Mouse (Mus musculus) activated CD4-positive, CD25-positive, alpha-beta regulatory T cell, adult 4 months (primary cell): ENCODE data around the gene Supt4a. TPM values are rescaled to one million over a fixed set of nuclear protein-coding genes. Genes with fewer than 3 reads are reported as not detected.
A peak's percentile ranks its signal among the peaks of the same experiment; 100 is the strongest.

Experiments used
- ATAC-seq: one replicate; pipeline ENCODE4 v1.8.0; 2017
- polyA plus RNA-seq, 2 experiments: library from polyadenylated mRNA; unstranded; fragments of 100-300 nt; shearing (Covaris generic); gene quantifications; one replicate each; pipeline ENCODE4 v1.2.1; 2017

Gene Supt4a
- polyA plus RNA-seq, 2 experiments from 2014 or later, result 373 to 410 TPM

GRCm38 (mm10) chr11:87752307-87752706 is 15.0 kb downstream of the Supt4a start:
- ATAC-seq, result no peak

DNA sequence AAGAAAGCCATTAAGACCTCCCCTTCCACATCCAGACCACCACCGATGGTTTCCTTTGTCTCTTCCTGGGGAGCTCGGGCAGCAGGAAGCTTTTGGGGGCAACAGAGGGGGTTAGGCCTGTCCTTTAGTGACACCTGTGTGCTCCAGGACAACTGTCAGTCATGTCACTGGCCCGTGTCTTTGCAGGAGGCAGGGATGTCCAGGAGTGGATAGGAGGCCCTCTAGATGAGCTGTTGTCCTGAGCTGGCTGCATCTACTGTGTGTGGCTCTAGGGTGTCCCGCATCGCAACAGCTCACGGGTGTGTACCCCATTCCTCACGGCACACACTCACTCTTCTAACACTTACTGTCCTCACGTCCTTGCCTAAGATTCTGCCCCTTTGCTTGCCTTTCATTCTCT is 15.9 kb downstream of the Supt4a start:
- no peak for ATAC-seq

DNA sequence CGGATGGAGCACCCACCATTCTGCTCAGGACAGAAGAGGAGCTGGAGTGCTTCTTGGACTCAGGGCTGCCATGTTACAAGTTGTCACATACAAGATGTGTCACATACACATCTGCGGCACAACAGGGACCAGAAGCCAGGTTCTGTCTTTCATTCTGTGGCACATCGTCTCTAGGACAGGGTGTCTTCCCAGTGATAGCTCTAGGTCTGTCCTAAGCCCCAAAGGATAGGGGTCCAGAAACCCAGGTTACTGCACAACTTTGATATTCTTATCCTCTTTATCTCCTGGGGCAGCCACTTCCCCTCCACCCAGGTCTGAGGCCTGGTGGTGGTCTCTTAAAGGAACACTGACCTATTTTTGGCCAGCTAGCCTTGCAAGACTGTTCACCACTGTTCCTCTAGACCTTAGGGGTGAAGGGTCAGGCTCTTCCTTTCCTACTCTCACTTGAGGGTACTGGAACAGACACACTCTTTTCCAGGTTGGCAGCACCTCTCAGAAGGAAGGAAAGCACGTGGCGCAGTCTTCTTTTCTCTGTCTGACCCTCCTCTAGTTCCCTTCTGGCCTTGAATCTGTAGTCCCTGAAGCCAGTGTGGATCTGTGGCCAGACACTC is 16.6 kb downstream of the Supt4a start:
- no peak for ATAC-seq

DNA sequence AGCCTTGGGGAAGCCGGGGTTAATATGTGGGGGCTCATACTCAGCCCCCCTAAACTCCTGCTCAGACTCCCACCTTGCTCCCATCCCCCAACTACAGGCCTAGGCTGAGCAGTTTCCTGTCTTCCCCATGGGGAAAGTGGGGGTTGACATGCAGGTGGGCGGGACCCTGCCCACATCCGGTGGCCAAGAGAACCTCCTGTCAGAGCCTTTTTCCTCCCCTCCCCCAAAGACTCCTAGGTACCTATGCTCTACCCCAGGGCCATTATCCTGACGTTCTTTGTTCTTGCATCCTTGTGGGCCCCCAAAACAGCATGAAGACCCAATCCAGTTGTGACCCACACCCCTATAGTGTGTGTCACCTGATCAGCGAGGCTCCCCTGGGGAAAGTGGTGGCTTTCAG is 17.3 kb downstream of the Supt4a start:
- ATAC-seq, result peak; percentile 25

DNA sequence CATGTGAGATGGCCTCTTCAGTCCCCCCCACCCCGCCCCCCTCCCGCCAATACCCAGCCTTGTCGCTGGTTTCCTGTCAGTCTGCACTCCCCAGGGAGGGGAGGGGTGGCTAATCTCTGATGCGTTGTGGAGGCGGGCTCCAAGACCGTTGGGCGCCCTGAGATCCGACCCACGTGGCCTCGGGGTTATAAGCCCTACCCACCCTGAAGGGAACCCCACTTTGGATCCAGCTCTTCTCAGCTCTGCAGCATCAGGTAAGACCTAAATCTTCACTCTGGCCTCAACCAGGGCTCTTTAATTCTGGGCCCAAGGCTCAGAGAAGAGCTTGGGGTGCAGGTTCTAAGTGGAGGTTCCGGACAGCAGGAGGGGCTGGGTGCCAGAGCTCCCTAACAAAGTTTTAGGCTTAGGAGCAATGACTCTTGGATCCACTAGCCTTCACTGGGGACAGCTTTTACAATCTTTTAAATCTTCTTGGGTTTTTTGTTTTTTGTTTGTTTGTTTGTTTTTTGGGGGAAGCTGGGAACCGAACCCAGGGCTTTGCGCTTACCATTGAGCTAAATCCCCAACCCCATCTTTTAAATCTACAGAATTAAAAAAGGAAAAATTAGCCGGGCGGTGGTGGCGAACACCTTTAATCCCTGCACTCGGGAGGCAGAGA is 18.1 kb downstream of the Supt4a start:
- ATAC-seq, result peak; percentile 55

- peak; percentile 6 for ATAC-seq
These were observed 19.0 kb downstream of the Supt4a start for GRCm38 (mm10) chr11:87756251-87756820.

GRCm38 (mm10) chr11:87757001-87757954 is 19.9 kb downstream of the Supt4a start:
- peak; percentile 10 for ATAC-seq

- no peak for ATAC-seq
These were observed 21.0 kb downstream of the Supt4a start for GRCm38 (mm10) chr11:87758161-87758911.

- ATAC-seq, result no peak
These were observed 21.7 kb downstream of the Supt4a start for GRCm38 (mm10) chr11:87758957-87759608.

DNA sequence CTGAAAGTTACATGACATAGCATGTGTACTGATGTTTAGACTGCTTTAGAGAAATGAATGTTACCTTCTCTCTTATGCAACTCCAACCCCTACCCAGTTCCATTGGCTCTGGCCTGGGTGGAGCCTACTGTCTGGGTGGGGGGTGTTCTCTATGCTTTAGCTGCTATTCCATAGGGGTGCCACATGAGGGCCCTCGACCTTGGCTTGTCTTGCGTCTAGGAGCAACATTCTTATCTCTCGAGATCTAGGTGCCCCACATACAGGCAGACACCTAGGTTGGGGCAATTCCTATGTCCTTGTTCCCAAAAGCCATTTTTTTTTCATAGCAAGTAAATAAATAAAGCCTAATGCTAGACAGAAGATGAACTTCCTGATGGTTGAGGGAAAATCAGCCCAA is 22.3 kb downstream of the Supt4a start:
- ATAC-seq, result peak; percentile 8

- ATAC-seq, result no peak
These were observed 23.1 kb downstream of the Supt4a start, which contains the start of gene Tspoap1 for GRCm38 (mm10) chr11:87760301-87761081. Gene Tspoap1 (plus strand): TSS chr11:87760541.

DNA sequence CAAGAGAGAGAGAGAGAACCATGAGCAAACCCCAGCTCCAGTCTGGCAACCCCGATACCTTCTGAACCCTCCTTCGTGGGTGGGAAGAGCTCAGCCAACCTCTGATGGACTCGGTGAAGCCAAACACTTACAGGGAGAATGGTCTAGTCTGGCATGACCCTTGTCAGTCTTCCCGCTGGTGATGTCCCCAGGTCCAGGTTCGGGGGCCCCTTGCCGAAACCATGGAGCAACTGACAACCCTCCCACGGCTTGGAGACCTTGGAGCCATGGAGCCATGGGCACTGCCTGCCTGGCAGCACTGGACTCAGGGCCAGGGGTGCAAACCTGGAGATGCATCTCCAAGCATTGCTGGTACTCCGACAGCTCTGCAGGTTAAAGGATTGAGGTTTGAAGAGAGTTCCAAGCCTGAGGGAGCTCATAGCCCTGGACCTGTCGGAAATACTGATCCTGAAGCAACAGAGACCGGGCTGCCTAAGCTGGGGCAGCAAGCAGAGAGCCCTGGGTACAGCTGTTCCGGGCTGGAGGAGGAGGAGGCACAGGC is 23.9 kb downstream of the Supt4a start:
- no peak for ATAC-seq

DNA sequence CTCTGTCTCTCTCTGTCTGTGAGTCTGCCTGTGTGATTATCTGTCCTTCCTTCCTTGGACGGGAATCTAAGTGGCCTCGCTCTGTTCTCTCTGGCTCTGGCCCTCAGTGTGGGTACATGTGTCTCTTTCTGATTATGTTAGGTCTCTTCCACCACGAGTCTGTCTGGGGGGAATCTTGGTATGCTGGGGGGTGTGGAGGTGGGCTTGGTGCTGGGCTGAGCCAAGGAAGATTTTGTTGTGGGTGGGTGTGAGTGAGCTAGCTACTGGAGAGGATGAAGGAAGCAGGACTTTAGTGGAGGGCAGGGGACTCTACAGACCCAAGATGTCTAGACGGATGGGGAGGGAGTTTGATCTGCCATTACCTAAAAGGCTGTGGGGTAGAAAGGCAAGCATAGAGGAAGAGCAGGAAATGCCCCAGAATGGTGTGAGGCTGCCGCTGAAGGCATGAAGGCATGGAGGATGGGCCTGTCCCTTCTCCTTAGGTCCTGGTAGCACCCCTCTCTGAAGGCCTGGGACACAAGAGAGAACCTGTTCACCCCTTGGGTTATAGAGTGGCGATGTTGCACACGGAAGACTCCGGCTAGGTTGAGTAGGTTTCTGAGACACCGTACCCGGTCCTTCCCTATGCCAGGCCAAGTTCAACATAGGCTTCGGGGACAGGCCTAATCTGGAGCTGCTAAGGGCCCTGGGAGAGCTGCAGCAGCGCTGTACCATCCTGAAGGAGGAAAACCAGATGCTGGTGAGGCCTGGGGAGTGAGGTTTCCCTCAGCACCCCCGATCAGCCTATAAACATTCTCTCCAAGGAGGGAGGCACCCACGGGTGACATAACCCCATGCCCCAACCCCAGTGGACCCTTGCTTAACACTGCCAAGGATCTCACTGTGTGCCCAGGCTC is 24.7 kb downstream of the Supt4a start:
- ATAC-seq, result no peak

DNA sequence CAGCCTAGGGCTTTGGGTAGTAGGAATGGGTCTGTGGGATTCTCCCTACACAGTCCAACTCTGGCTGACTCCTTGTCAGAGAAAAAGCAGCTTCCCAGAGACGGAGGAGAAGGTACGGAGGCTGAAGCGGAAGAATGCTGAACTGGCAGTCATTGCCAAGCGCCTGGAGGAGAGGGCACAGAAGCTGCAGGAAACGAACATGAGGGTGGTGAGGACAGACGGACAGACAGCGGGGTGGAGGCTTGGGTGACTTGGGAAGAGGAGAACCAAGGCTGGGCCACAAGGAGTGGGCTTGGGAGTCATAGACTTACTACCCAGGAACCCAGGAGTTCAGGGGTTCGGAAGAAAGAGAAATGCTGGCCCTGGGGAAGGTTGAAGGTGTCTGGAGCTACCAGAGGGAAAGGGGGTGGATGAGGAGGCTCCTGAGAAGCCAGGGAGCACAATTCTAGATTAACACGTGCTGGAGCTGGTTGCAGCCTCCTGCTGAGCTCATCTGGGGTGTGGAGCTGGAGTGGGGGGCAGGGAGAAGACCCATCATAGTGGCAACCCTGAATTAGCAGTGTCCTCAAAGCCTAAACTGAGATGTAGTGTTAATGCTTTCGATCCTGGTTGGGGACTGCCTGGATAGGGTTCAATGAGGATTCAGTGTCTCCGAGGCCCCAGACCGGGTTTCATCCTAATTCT is 25.5 kb downstream of the Supt4a start:
- ATAC-seq, result no peak

- no peak for ATAC-seq
These were observed 26.2 kb downstream of the Supt4a start for GRCm38 (mm10) chr11:87763511-87763987.

GRCm38 (mm10) chr11:87763988-87764876 is 26.9 kb downstream of the Supt4a start:
- no peak for ATAC-seq

GRCm38 (mm10) chr11:87768745-87769144 is 31.4 kb downstream of the Supt4a start:
- ATAC-seq, result no peak

GRCm38 (mm10) chr11:87770989-87771388 is 33.6 kb downstream of the Supt4a start:
- ATAC-seq, result peak; percentile 57
